Mouse (Mus musculus): ENCODE measurements at regions not wholly inside any gene's neighbourhood (a gene's known extent, or its start where the extent isn't known, plus 50 kb on each side); places are given as distances from the start of the nearest gene placed in this dataset.
A peak's percentile ranks its signal among the peaks of the same experiment; 100 is the strongest.

DNA sequence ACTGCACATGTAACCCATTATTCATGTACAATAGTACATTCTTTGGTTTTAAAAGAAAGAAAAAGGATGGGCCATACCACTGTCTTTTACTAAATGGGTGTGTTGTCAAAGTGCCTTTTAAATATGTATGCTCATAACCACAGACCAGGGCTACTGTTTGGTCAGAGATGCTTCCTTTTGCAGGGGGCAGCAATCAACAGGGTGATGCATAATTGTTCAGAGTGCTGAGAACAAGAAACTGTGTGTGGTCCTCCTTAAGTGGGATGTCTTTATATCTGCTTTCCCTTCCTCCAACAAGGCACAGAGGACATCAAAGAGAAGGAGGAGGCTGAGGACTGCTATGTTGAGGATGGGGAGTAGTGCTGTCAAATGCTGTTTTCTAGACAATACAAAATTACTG is 544.0 kb downstream of the Ptprc start:
- no peaks in the 10 kb centered on the region for H3K4me1 ChIP-seq (ENCODE audit: control insufficient read depth, insufficient read depth, low read length)
- H3K27ac ChIP-seq (replicated peaks; ENCODE audit: low read depth, low read length), result no peak overlapping the region
- H3K27me3 ChIP-seq (ENCODE audit: control insufficient read depth, insufficient read depth, low read length), result no peaks in the 10 kb centered on the region
- H3K9me3 ChIP-seq (ENCODE audit: control insufficient read depth, low read length), result no peaks in the 10 kb centered on the region
- no peaks in the 10 kb centered on the region for H3K36me3 ChIP-seq (ENCODE audit: control insufficient read depth, insufficient read depth, low read length)
- ATAC-seq (ENCODE audit: low FRiP score, low read depth) (no peak), DNase-seq (ENCODE audit: low spot score) (no peak)
- H3K4me3 ChIP-seq (replicated peaks; ENCODE audit: low read length), result no peak overlapping the region
- TF ChIP-seq POLR2A (IDR thresholded peaks at IDR 0.05; ENCODE audit: borderline replicate concordance, extremely low read depth, insufficient read depth, insufficient read length), result no peak
- no peak overlapping the region for H3K9ac ChIP-seq (ENCODE audit: low read depth, low read length, severe bottlenecking)
- no peak overlapping the region for H3K4me2 ChIP-seq (replicated peaks; ENCODE audit: low read depth, low read length, severe bottlenecking)

DNA sequence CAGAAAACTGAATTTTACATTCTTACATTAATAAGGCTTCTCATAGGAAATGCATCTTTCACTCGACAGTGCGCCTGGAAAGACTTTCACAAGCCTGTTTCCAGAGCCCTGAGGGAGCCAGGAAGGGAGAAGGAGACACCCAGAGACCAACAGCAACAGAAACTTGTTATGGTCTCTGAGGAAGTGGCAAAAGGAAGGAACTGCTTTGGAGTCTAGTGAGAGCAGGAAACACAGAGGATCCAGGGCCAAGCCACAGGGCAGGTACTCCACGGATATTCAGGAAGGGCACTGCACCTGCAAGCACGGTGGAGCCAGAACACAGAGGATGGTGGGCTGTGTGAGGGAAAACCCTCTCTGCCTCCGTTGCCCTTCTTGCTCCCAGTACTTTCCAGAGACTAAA is 554.8 kb downstream of the Ptprc start:
- H3K27me3 ChIP-seq (ENCODE audit: control insufficient read depth, insufficient read depth, low read length), result no peaks in the 10 kb centered on the region
- DNase-seq (ENCODE audit: low spot score) (no peak), ATAC-seq (ENCODE audit: low FRiP score, low read depth) (no peak)
- 67% methylated on average over 5 of the region's 5 CpGs for WGBS
- TF ChIP-seq POLR2A (IDR thresholded peaks at IDR 0.05; ENCODE audit: borderline replicate concordance, extremely low read depth, insufficient read depth, insufficient read length), result no peak
- no peaks in the 10 kb centered on the region for H3K9me3 ChIP-seq (ENCODE audit: control insufficient read depth, low read length)
- no peak overlapping the region for H3K27ac ChIP-seq (replicated peaks; ENCODE audit: low read depth, low read length)
- H3K4me3 ChIP-seq (replicated peaks; ENCODE audit: low read length), result no peak overlapping the region
- H3K9ac ChIP-seq (ENCODE audit: low read depth, low read length, severe bottlenecking), result no peak overlapping the region
- no peak overlapping the region for H3K4me2 ChIP-seq (replicated peaks; ENCODE audit: low read depth, low read length, severe bottlenecking)
- peaks cover 8% of the 10 kb centered on the region; the same call in 1 of the 2 replicates for H3K4me1 ChIP-seq (ENCODE audit: control insufficient read depth, insufficient read depth, low read length)
- H3K36me3 ChIP-seq (ENCODE audit: control insufficient read depth, insufficient read depth, low read length), result no peaks in the 10 kb centered on the region

DNA sequence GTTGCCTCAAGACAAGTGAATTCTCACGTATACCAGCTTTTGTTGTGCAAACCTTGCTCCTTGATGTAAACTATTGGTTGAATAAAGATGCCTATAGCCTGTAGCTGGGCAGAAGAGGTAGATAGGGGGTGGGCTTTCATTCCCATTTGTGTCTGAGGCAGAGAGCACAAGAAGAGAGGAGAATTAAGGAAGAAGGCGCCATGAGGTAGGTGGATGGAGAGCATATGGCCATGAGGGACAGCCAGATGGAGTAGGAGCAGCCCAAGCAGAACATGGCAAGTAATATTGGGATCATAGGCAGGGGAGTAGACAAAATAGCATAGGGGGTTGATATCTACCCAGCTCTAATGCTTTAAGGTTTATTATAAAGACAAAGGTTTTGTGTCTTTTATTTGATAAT is 557.3 kb downstream of the Ptprc start:
- WGBS, result 94% methylated on average over 2 of the region's 2 CpGs
- no peak for TF ChIP-seq POLR2A (IDR thresholded peaks at IDR 0.05; ENCODE audit: borderline replicate concordance, extremely low read depth, insufficient read depth, insufficient read length)
- H3K9ac ChIP-seq (ENCODE audit: low read depth, low read length, severe bottlenecking), result no peak overlapping the region
- no peaks in the 10 kb centered on the region for H3K36me3 ChIP-seq (ENCODE audit: control insufficient read depth, insufficient read depth, low read length)
- no peaks in the 10 kb centered on the region for H3K27me3 ChIP-seq (ENCODE audit: control insufficient read depth, insufficient read depth, low read length)
- ATAC-seq (ENCODE audit: low FRiP score, low read depth) (no peak), DNase-seq (ENCODE audit: low spot score) (no peak)
- no peak overlapping the region for H3K27ac ChIP-seq (replicated peaks; ENCODE audit: low read depth, low read length)
- H3K9me3 ChIP-seq (ENCODE audit: control insufficient read depth, low read length), result no peaks in the 10 kb centered on the region
- no peak overlapping the region for H3K4me3 ChIP-seq (replicated peaks; ENCODE audit: low read length)
- H3K4me2 ChIP-seq (replicated peaks; ENCODE audit: low read depth, low read length, severe bottlenecking), result no peak overlapping the region
- H3K4me1 ChIP-seq (ENCODE audit: control insufficient read depth, insufficient read depth, low read length), result peaks cover 8% of the 10 kb centered on the region; the same call in 1 of the 2 replicates

DNA sequence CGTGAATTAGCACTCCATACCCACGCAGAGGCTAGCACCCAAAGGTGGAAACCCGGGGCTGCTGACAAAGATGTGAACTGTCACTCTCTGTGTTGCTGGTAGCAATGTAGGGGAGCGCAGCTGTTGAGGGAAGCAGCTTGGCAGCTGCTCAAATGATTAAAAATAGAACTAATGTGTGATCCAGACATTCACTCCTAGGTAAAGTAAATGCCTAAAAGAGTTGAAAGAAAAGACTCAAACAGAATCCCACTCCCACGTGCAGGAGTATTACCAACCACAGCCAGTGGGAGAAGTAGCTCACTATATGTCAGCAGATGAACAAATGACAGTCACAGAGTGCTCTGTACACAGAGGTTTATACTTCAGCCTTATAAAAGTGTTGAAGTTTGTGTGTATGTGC is 558.0 kb downstream of the Ptprc start:
- Histone ChIP-seq H3K9me3 (ENCODE audit: control insufficient read depth, low read length) (no peaks in the 10 kb centered on the region), H3K9ac (ENCODE audit: low read depth, low read length, severe bottlenecking) (no peak overlapping the region), H3K27ac (replicated peaks; ENCODE audit: low read depth, low read length) (no peak overlapping the region), H3K4me2 (replicated peaks; ENCODE audit: low read depth, low read length, severe bottlenecking) (no peak overlapping the region), H3K4me1 (ENCODE audit: control insufficient read depth, insufficient read depth, low read length) (peaks cover 8% of the 10 kb centered on the region; the same call in 1 of the 2 replicates), H3K4me3 (replicated peaks; ENCODE audit: low read length) (no peak overlapping the region), H3K36me3 (ENCODE audit: control insufficient read depth, insufficient read depth, low read length) (no peaks in the 10 kb centered on the region), H3K27me3 (ENCODE audit: control insufficient read depth, insufficient read depth, low read length) (no peaks in the 10 kb centered on the region)
- whole genome bisulfite sequencing, result 58% methylated on average over 5 of the region's 5 CpGs
- no peak for TF ChIP-seq POLR2A (IDR thresholded peaks at IDR 0.05; ENCODE audit: borderline replicate concordance, extremely low read depth, insufficient read depth, insufficient read length)
- ATAC-seq (ENCODE audit: low FRiP score, low read depth), result no peak
- DNase-seq (ENCODE audit: low spot score), result peak; percentile 23

DNA sequence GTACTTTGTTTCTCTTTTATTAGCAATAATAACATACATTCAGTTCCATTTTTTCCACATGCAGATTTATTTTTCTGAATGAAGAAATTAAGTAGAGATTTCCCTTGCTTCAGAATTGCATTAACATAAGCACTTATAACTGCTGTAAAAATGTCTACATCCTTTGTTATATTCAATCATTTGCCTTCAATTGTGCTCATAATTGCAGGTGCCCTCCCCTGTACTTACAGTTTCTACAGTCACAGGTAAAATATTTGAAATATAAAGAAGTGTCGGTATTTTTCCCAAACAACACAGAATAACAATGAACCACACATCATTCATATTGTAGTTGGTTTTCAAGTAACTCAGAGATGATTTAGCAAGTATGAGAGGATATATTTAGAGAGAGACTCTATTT is 568.8 kb downstream of the Ptprc start:
- TF ChIP-seq POLR2A (IDR thresholded peaks at IDR 0.05; ENCODE audit: borderline replicate concordance, extremely low read depth, insufficient read depth, insufficient read length), result no peak
- no peaks in the 10 kb centered on the region; the same call in 1 of the 2 replicates for H3K4me1 ChIP-seq (ENCODE audit: control insufficient read depth, insufficient read depth, low read length)

More for the DNA sequence above, 568.8 kb downstream of the Ptprc start:
- Histone ChIP-seq H3K4me3 (replicated peaks; ENCODE audit: low read length) (no peak overlapping the region), H3K9ac (ENCODE audit: low read depth, low read length, severe bottlenecking) (no peak overlapping the region), H3K9me3 (ENCODE audit: control insufficient read depth, low read length) (no peaks in the 10 kb centered on the region), H3K4me2 (replicated peaks; ENCODE audit: low read depth, low read length, severe bottlenecking) (no peak overlapping the region), H3K36me3 (ENCODE audit: control insufficient read depth, insufficient read depth, low read length) (no peaks in the 10 kb centered on the region), H3K27ac (replicated peaks; ENCODE audit: low read depth, low read length) (no peak overlapping the region), H3K27me3 (ENCODE audit: control insufficient read depth, insufficient read depth, low read length) (no peaks in the 10 kb centered on the region)
- WGBS, result 87% methylated on average over 1 of the region's 1 CpGs
- ATAC-seq (ENCODE audit: low FRiP score, low read depth) (no peak), DNase-seq (ENCODE audit: low spot score) (no peak)

All from limb, embryonic 14.5 days (tissue).